Mouse (Mus musculus): Measurements from ENCODE around the gene Filip1. TPM values are rescaled to one million over a fixed set of nuclear protein-coding genes. Genes with fewer than 3 reads are reported as not detected.

The Filip1 gene
- polyA plus RNA-seq, 1 experiment from 2014 or later = 5.3 TPM

DNA sequence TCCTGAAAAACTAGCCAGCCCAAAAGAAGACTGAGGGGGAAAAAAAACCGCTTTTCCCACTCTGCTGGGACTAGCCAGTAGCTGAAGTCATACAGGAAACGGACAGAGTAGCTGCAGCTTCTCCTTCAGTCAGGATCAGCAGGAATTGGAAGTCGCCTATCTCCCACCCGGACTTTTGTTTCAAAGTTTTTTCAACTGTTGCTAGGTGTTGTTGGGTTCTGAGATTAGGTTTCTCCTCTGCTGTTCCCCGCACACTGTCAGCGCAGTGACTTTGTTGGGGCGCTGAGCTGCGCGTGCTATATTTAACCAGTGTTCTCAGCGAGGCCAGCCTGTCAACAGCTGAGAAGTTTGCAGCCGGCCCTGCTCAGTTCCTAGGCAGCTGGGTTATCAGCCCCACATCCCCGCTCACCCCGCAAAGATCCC lies 35.1 kb downstream of the Filip1 start:
- Histone ChIP-seq H3K9ac (ENCODE audit: low read depth, low read length) (peak overlapping the region; percentile 1; the same call in 1 of the 2 replicates), H3K27me3 (replicated peaks; ENCODE audit: control insufficient read depth, insufficient read depth, low read length) (no peaks in the 10 kb centered on the region), H3K9me3 (ENCODE audit: control insufficient read depth) (no peaks in the 10 kb centered on the region), H3K27ac (ENCODE audit: low read depth, low read length) (peak overlapping the region; percentile 66), H3K4me2 (replicated peaks; ENCODE audit: low read depth) (peak overlapping the region; percentile 50), H3K36me3 (ENCODE audit: control insufficient read depth, insufficient read depth) (no peaks in the 10 kb centered on the region), H3K4me3 (ENCODE audit: low read depth, low read length) (peak overlapping the region; percentile 33), H3K4me1 (replicated peaks; ENCODE audit: control insufficient read depth, insufficient read depth, low read length) (no peaks in the 10 kb centered on the region)
- 1% methylated on average over 13 of the region's 13 CpGs for WGBS
- ATAC-seq = no peak; the same call in 1 of the 2 replicates
- TF ChIP-seq CTCF (IDR thresholded peaks at IDR 0.05; ENCODE audit: low read depth) = no peak

DNA sequence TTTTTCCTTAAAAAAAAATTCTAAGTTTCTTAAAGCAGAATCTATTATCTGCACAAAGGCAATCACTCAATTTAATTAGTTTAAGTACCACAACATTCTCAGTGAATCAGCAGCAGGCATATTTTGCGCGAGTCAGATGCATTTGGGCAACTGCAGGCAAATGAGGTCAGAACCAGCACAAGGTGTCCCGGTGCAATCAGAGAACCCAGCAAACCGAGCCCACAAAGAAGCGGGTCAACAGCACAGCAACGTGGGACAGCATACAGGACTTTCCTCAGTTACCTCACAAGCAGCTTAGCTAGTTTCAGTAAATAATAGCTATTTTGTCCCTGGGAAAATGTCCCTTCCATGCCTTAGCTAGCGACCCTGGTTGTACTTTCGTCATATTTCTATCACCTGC lies 35.9 kb downstream of the Filip1 start:
- Histone ChIP-seq H3K27ac (ENCODE audit: low read depth, low read length) (peak overlapping the region; percentile 66; the same call in 1 of the 2 replicates), H3K9ac (ENCODE audit: low read depth, low read length) (no peak overlapping the region)

DNA sequence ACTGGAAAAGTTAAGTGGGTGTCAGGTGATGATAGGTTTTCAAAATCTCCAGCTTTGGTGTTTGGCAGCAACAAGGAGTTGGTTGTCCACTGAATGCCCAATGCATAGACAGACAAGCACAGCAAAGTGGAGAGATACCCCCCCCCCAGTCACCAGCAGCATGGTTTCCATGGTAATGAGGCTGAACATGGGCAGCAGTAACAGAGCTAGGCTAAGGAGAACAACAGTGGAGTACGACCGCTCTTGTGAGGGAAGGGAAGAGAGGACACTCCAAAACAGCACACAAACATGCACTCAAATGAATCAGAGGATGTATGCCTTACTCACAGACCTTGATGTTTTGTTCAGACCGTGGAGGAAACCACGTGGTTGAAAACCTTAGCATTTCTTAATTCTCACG lies 37.5 kb downstream of the Filip1 start:
- Histone ChIP-seq H3K9ac (ENCODE audit: low read depth, low read length) (no peak overlapping the region), H3K4me2 (replicated peaks; ENCODE audit: low read depth) (0 out of 2 replicates have a peak overlapping the region, but pooled peaks have one; percentile 24), H3K36me3 (ENCODE audit: control insufficient read depth, insufficient read depth) (no peaks in the 10 kb centered on the region), H3K9me3 (ENCODE audit: control insufficient read depth) (no peaks in the 10 kb centered on the region), H3K27ac (ENCODE audit: low read depth, low read length) (no peak overlapping the region), H3K27me3 (replicated peaks; ENCODE audit: control insufficient read depth, insufficient read depth, low read length) (no peaks in the 10 kb centered on the region), H3K4me1 (replicated peaks; ENCODE audit: control insufficient read depth, insufficient read depth, low read length) (no peaks in the 10 kb centered on the region), H3K4me3 (ENCODE audit: low read depth, low read length) (no peak overlapping the region)
- no peak for ATAC-seq
- no peak for TF ChIP-seq CTCF (IDR thresholded peaks at IDR 0.05; ENCODE audit: low read depth)
- WGBS = 73% methylated on average over 5 of the region's 5 CpGs

More for the DNA sequence above, 35.9 kb downstream of the Filip1 start:
- no peaks in the 10 kb centered on the region for H3K9me3 ChIP-seq (ENCODE audit: control insufficient read depth)
- peak overlapping the region; percentile 33 for H3K4me3 ChIP-seq (ENCODE audit: low read depth, low read length)
- 52% methylated on average over 8 of the region's 8 CpGs for WGBS
- no peaks in the 10 kb centered on the region for H3K4me1 ChIP-seq (replicated peaks; ENCODE audit: control insufficient read depth, insufficient read depth, low read length)
- H3K36me3 ChIP-seq (ENCODE audit: control insufficient read depth, insufficient read depth) = no peaks in the 10 kb centered on the region
- no peaks in the 10 kb centered on the region for H3K27me3 ChIP-seq (replicated peaks; ENCODE audit: control insufficient read depth, insufficient read depth, low read length)
- ATAC-seq = no peak
- peak overlapping the region; percentile 50 for H3K4me2 ChIP-seq (replicated peaks; ENCODE audit: low read depth)
- TF ChIP-seq CTCF (IDR thresholded peaks at IDR 0.05; ENCODE audit: low read depth) = no peak

DNA sequence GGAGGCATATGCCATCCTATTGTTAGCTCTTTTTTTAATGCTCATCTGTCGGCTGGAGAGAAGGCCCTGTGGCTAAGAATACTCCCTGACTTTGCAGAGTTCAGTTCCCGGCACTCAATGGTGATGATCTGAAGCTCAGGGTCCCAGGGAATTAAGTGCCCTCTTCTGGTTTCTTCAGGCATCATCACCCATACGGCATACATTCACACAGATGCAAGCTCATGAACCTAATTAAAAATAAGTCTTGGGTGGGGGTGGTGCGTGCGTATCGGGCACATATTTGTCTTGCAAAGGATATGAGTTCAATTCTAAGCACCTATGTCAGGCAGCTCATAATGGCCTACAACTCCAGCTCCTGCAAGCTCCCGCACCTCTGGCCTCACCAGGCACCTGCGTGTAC lies 39.1 kb downstream of the Filip1 start:
- no peaks in the 10 kb centered on the region for H3K27me3 ChIP-seq (replicated peaks; ENCODE audit: control insufficient read depth, insufficient read depth, low read length)
- WGBS = 91% methylated on average over 8 of the region's 8 CpGs
- ATAC-seq = no peak

DNA sequence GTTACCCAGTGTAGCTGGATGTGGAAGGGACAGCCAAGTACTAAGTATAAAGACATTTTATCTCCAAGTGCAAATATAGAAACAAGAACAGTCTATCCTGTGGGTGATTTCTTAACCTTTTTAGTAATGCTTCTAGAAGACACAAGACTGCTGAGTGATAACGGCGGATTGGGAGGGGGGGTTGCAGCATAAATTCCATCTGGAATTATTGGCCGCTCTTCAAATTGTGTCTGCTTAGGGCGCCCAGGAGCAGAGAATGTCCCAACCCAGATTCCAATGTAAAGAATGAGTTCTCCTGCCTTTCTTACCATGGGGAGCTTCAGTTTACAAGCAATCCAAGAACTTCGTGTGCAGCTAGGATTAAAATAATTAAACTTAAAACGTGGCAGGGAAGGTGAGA lies 39.9 kb downstream of the Filip1 start:
- ATAC-seq = no peak
- 58% methylated on average over 6 of the region's 6 CpGs for WGBS
- Histone ChIP-seq H3K36me3 (ENCODE audit: control insufficient read depth, insufficient read depth) (no peaks in the 10 kb centered on the region), H3K27ac (ENCODE audit: low read depth, low read length) (no peak overlapping the region), H3K4me3 (ENCODE audit: low read depth, low read length) (no peak overlapping the region), H3K9me3 (ENCODE audit: control insufficient read depth) (no peaks in the 10 kb centered on the region), H3K27me3 (replicated peaks; ENCODE audit: control insufficient read depth, insufficient read depth, low read length) (no peaks in the 10 kb centered on the region), H3K9ac (ENCODE audit: low read depth, low read length) (no peak overlapping the region), H3K4me1 (replicated peaks; ENCODE audit: control insufficient read depth, insufficient read depth, low read length) (no peaks in the 10 kb centered on the region), H3K4me2 (replicated peaks; ENCODE audit: low read depth) (no peak overlapping the region)
- TF ChIP-seq CTCF (IDR thresholded peaks at IDR 0.05; ENCODE audit: low read depth) = no peak

More for the DNA sequence above, 39.1 kb downstream of the Filip1 start:
- Histone ChIP-seq H3K9me3 (ENCODE audit: control insufficient read depth) (no peaks in the 10 kb centered on the region), H3K9ac (ENCODE audit: low read depth, low read length) (no peak overlapping the region), H3K27ac (ENCODE audit: low read depth, low read length) (no peak overlapping the region), H3K4me2 (replicated peaks; ENCODE audit: low read depth) (no peak overlapping the region), H3K4me3 (ENCODE audit: low read depth, low read length) (no peak overlapping the region), H3K4me1 (replicated peaks; ENCODE audit: control insufficient read depth, insufficient read depth, low read length) (no peaks in the 10 kb centered on the region), H3K36me3 (ENCODE audit: control insufficient read depth, insufficient read depth) (no peaks in the 10 kb centered on the region)
- no peak for TF ChIP-seq CTCF (IDR thresholded peaks at IDR 0.05; ENCODE audit: low read depth)

DNA sequence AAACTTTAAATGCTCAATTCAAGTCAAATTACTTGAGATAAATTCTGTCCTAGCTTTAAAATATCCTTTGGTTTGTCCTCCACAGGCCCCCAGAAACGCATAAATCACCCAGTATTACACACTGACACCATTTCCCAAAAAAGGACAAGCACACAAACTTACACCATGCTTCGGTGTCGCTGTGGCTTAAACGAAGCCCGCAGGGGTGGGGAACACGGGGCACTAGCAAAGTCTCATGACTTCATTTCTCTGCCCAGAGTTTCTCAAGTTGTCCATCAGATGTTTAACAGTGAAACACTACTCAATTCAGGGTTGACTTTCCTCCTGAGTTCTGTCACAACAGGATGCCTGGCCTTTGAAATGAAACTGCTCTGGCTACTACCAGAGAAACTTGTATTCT lies 41.0 kb downstream of the Filip1 start:
- no peak for TF ChIP-seq CTCF (IDR thresholded peaks at IDR 0.05; ENCODE audit: low read depth)
- Histone ChIP-seq H3K9me3 (ENCODE audit: control insufficient read depth) (no peaks in the 10 kb centered on the region), H3K27ac (ENCODE audit: low read depth, low read length) (no peak overlapping the region), H3K36me3 (ENCODE audit: control insufficient read depth, insufficient read depth) (no peaks in the 10 kb centered on the region), H3K9ac (ENCODE audit: low read depth, low read length) (no peak overlapping the region), H3K27me3 (replicated peaks; ENCODE audit: control insufficient read depth, insufficient read depth, low read length) (no peaks in the 10 kb centered on the region), H3K4me1 (replicated peaks; ENCODE audit: control insufficient read depth, insufficient read depth, low read length) (no peaks in the 10 kb centered on the region), H3K4me2 (replicated peaks; ENCODE audit: low read depth) (no peak overlapping the region), H3K4me3 (ENCODE audit: low read depth, low read length) (no peak overlapping the region)
- 68% methylated on average over 6 of the region's 6 CpGs for WGBS
- ATAC-seq = no peak

DNA sequence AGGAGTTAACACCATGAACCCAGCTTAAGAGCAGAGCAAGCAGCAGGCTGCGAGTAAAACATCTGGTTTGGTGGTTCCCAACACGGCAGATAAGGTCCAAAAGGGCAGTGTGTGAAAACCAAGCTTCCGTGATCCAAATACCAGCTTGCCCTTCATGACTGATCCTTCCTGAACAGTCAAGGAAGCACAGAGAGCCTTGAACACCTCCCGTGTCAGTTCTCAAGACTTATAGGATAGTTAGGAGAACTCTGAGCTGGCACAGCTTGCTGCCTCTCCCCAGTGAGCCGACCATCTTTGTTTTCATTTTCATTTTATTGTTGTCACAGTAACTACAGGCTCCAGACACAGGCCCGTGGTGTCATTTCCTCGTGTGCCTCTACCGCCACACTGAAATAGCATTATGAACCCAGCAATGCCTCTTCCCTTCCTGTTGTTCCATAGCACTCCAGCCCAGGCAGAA lies 42.0 kb downstream of the Filip1 start:
- H3K36me3 ChIP-seq (ENCODE audit: control insufficient read depth, insufficient read depth) = no peaks in the 10 kb centered on the region
- WGBS = 49% methylated on average over 8 of the region's 8 CpGs
- no peak overlapping the region for H3K27ac ChIP-seq (ENCODE audit: low read depth, low read length)
- no peak overlapping the region for H3K4me3 ChIP-seq (ENCODE audit: low read depth, low read length)
- no peaks in the 10 kb centered on the region for H3K4me1 ChIP-seq (replicated peaks; ENCODE audit: control insufficient read depth, insufficient read depth, low read length)
- H3K27me3 ChIP-seq (replicated peaks; ENCODE audit: control insufficient read depth, insufficient read depth, low read length) = no peaks in the 10 kb centered on the region
- H3K4me2 ChIP-seq (replicated peaks; ENCODE audit: low read depth) = peak overlapping the region; percentile 35
- H3K9ac ChIP-seq (ENCODE audit: low read depth, low read length) = no peak overlapping the region
- no peak for ATAC-seq
- no peak for TF ChIP-seq CTCF (IDR thresholded peaks at IDR 0.05; ENCODE audit: low read depth)
- no peaks in the 10 kb centered on the region for H3K9me3 ChIP-seq (ENCODE audit: control insufficient read depth)

Data from intestine, postnatal 0 days (tissue).